Mouse (Mus musculus) hindbrain, embryonic 12.5 days (tissue): ENCODE data around the gene Rtn1. TPM values are rescaled to one million over a fixed set of nuclear protein-coding genes. Genes with fewer than 3 reads are reported as not detected.

ENCODE experiments used
- ATAC-seq: fragments of 200-750 bp; cut with Nextera tagmentation; 2 replicates; pipeline ENCODE4 v1.8.0; 2017; ENCODE audit warnings: moderate TSS enrichment; ENCODE audit not compliant: low FRiP score
- H3K27ac ChIP-seq: fragments of 300-500 bp; sonication (generic); 2 replicates; pipeline ENCODE4 v1.5.1; 2016; ENCODE audit warnings: mild to moderate bottlenecking
- H3K27me3 ChIP-seq: fragments of 300-500 bp; sonication (generic); 2 replicates; pipeline ENCODE4 v1.6.1; 2016; ENCODE audit warnings: mild to moderate bottlenecking
- H3K36me3 ChIP-seq: fragments of 300-500 bp; sonication (generic); 2 replicates; pipeline ENCODE4 v1.6.1; 2016; ENCODE audit warnings: mild to moderate bottlenecking
- H3K4me1 ChIP-seq: fragments of 300-500 bp; sonication (generic); 2 replicates; pipeline ENCODE4 v1.6.1; 2016
- H3K4me2 ChIP-seq: fragments of 300-500 bp; sonication (generic); replicated peaks from 2 replicates; pipeline ENCODE4 v1.6.1; 2016; ENCODE audit warnings: mild to moderate bottlenecking
- H3K4me3 ChIP-seq: fragments of 300-500 bp; sonication (generic); 2 replicates; pipeline ENCODE4 v1.5.1; 2016; ENCODE audit warnings: mild to moderate bottlenecking
- H3K9ac ChIP-seq: fragments of 300-500 bp; sonication (generic); 2 replicates; pipeline ENCODE4 v1.6.1; 2016; ENCODE audit warnings: mild to moderate bottlenecking, moderate library complexity
- H3K9me3 ChIP-seq: fragments of 300-500 bp; sonication (generic); replicated peaks from 2 replicates; pipeline ENCODE4 v1.6.1; 2016; ENCODE audit warnings: mild to moderate bottlenecking
- WGBS: fragments of 180-500 bp; shearing (Covaris S2); methylation state at CpG from one replicate; pipeline ENCODE4 v1.1.7; 2016; 5-methylcytosine and 5-hydroxymethylcytosine counted together
- polyA plus RNA-seq: library from polyadenylated mRNA; unstranded; fragments of >200 nt; fragmentation: Nextera tagmentation; extraction: Ambion mirVana; gene quantifications from 2 replicates; pipeline ENCODE4 v1.2.1, GENCODE M21; 2016

Rtn1 gene
- polyA plus RNA-seq, 1 experiment from 2014 or later: 892 TPM

DNA sequence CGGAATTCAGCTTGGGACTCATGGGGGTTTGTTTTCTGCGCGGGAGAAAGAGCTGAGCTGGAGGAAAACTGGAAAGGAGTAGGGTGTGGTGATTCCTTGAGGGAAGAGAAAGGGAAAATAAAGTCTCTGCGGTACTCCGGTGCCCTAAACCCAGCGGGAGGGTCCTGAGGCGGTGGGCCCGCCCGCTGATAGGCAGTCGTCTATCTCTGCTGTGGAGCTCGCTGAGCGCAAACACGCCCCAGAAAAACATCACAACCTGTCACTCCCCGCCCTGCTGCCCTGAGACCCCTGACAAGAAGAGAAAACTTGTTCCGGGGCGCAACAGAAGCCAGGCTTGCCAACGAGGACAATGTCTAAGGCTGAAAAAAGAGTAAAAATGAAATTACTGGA lies 1.1 kb downstream of the Rtn1 start:
- ATAC-seq: peak; percentile 46
- H3K27ac ChIP-seq: peak overlapping the region; percentile 81
- under 1% methylated on average over 17 of the region's 17 CpGs for WGBS

DNA sequence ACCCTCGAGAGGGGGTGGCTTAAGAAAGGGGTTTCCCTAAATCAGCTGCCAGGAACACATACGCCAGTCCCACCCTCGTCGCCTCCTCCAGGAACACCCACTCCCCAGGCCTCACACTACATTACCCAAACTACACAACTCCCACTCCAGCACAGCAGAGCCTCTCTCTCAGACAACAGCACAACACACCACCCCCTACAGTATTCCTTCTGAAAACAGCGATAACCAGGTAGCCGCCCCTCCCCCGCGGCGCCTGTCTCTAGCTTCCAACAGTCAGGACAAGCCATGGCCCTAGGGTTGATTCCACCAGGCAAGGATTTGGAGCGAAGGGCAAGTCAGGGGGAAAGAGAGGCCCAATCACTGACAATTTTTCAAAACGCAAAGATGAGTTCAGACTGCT lies 1.7 kb downstream of the Rtn1 start:
- Histone ChIP-seq H3K27me3 (peaks cover 5% of the 10 kb centered on the region; the same call in 1 of the 2 replicates), H3K36me3 (no peaks in the 10 kb centered on the region), H3K4me2 (peak overlapping the region; percentile 90), H3K9ac (peak overlapping the region; percentile 81), H3K27ac (0 out of 2 replicates have a peak overlapping the region, but pooled peaks have one; percentile 12), H3K4me3 (peak overlapping the region; percentile 83), H3K4me1 (peaks cover 17% of the 10 kb centered on the region), H3K9me3 (no peaks in the 10 kb centered on the region)
- ATAC-seq: no peak
- WGBS: 6% methylated on average over 11 of the region's 11 CpGs

More for the DNA sequence above, 1.1 kb downstream of the Rtn1 start:
- Histone ChIP-seq H3K9ac (peak overlapping the region; percentile 81), H3K27me3 (peaks cover 5% of the 10 kb centered on the region; the same call in 1 of the 2 replicates), H3K4me3 (peak overlapping the region; percentile 83), H3K4me2 (peak overlapping the region; percentile 90), H3K9me3 (no peaks in the 10 kb centered on the region), H3K4me1 (peaks cover 17% of the 10 kb centered on the region), H3K36me3 (no peaks in the 10 kb centered on the region)

DNA sequence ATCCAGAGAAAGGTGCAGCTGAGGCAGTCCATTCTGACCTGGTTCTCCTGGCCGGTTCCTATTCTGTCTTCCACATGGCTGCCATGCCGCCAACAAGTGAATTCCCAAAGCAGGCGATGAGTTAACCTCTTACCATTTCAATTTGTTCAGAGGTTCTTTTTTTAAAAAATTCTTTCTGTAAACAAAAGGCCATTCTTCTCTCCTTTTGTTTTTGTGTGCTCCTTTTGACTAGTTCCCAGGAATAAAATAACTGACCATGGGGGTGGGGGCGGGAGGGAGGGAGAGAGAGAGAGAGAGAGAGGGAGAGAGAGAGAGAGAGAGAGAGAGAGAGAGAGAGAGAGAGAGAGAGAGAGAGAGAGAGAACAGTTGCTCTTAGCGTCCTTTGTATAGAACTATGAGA lies 3.8 kb downstream of the Rtn1 start:
- H3K9me3 ChIP-seq: no peaks in the 10 kb centered on the region
- 30% methylated on average over 4 of the region's 5 CpGs for WGBS
- H3K4me3 ChIP-seq: no peak overlapping the region
- no peak overlapping the region for H3K4me2 ChIP-seq
- H3K36me3 ChIP-seq: no peaks in the 10 kb centered on the region
- peaks cover 5% of the 10 kb centered on the region; the same call in 1 of the 2 replicates for H3K27me3 ChIP-seq
- no peak for ATAC-seq
- no peak overlapping the region for H3K9ac ChIP-seq
- peaks cover 17% of the 10 kb centered on the region for H3K4me1 ChIP-seq
- H3K27ac ChIP-seq: no peak overlapping the region

DNA sequence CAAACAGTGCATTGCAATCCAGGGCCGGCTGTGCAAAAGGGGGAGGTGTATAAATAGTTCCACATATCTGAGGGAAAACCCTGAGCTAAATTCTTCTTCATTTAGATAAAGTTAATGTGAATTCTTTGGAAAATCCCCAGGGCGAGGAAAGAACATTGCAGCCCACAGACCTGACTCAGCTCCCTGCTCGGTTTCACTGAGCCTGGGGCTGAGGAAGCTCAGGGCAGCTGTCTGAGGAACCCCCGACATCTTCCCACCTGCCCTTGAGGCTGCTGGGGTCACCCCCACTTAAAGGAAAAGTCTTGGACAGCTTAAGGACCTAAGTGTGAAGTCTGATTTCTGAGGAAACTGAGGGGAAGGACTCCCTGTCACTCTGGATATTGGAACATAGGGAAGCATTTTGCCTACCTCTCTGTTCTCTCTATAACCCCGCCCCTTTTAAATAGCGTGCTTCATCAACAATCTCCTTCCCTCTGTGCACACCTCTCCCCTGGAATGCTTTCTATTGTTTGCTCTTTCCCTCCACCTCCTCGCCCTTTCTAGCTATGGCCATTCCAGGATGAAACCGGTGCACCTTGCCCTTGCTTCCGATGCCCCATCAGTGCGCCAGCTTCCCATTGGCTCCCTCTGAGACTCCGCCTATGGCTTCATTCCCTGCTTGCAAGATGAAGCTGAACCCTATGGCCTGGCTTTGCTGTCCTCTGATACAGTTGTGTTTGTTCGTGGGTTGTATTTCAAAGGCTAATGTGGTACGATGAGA lies 15.6 kb downstream of the Rtn1 start:
- Histone ChIP-seq H3K4me1 (peaks cover 3% of the 10 kb centered on the region; the same call in 1 of the 2 replicates), H3K4me3 (no peak overlapping the region), H3K9me3 (no peaks in the 10 kb centered on the region), H3K36me3 (no peaks in the 10 kb centered on the region), H3K4me2 (no peak overlapping the region), H3K27ac (no peak overlapping the region), H3K27me3 (no peaks in the 10 kb centered on the region), H3K9ac (no peak overlapping the region)
- WGBS: 59% methylated on average over 13 of the region's 13 CpGs
- no peak for ATAC-seq

DNA sequence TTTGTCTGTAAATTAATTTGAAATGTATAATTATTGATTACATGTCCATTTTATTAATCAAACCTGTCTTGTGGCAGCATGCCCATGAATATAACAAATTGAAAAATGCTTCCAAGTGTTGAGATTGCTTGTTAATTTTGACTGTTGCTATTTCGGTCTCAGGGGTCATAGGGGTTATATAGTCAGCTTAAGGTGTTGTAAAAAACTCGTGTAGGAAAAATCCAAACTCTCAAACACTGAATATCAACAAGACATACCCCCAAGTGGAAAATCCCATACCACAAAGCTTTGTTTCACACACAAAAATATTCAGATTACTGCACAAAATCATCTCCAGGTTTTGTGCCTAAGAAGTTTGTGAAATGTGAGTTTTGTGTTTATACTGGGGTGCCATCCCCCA lies 18.5 kb downstream of the Rtn1 start:
- WGBS: 68% methylated on average over 2 of the region's 2 CpGs
- H3K4me2 ChIP-seq: no peak overlapping the region
- no peak overlapping the region for H3K27ac ChIP-seq
- H3K4me1 ChIP-seq: peaks cover 3% of the 10 kb centered on the region; the same call in 1 of the 2 replicates
- H3K9me3 ChIP-seq: no peaks in the 10 kb centered on the region
- no peak for ATAC-seq
- H3K9ac ChIP-seq: no peak overlapping the region
- H3K36me3 ChIP-seq: no peaks in the 10 kb centered on the region
- H3K27me3 ChIP-seq: no peaks in the 10 kb centered on the region
- H3K4me3 ChIP-seq: no peak overlapping the region

DNA sequence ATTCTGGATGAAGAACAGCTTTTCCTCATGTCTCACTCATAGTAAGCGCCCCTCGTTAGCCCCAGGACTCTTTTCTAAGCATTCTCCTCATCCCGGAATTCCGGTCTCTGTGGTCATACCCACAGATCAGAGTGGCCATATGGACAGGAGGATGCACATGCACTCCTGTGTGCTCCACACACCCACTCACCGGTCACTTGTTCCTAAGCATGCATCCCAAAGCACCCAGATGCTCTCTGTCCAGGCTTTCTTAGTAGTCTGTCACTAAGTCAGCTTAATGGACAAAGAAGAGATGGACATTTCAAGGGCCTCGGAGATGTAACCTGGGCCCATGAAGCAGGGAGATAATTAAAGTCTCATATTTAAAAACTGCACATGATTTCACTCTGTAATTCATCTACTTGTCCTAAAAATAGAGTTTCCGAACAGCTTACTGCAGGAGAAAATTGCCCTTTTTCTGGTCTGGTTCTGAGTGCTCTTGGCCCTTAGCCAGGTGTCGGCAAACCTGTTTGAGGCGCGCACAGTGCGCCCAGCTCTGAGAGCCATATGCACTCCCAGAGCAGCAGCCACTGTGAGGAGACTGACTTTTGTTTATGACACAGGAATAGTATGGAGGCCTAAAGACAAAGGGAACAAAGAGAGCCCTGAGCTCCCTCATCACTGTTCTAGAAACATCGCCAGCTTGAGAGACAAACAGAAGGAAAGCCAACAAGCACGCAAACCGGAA lies 19.3 kb downstream of the Rtn1 start:
- H3K9me3 ChIP-seq: no peaks in the 10 kb centered on the region
- ATAC-seq: no peak
- WGBS: 87% methylated on average over 14 of the region's 14 CpGs

DNA sequence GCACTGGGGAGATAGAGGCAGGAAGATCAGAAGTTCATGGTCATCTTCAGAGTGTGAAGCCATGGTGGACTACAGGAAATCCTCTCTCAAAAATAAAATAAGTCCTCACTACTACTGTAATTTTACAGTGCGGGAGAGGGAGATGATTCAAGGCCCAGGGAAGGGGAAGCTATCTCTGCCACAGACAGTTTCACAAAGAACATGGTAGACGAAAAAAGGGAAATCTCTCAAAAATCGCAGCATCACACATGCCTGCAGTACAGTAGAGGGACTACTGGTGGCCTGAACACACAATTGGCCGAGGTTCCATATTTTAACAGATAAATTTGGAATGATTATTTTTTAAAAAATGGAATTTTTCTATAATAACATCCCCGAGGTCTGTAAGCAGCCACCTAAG lies 20.0 kb downstream of the Rtn1 start:
- Histone ChIP-seq H3K9ac (no peak overlapping the region), H3K27me3 (no peaks in the 10 kb centered on the region), H3K4me3 (no peak overlapping the region), H3K4me1 (peaks cover 3% of the 10 kb centered on the region; the same call in 1 of the 2 replicates), H3K36me3 (no peaks in the 10 kb centered on the region), H3K27ac (no peak overlapping the region), H3K9me3 (no peaks in the 10 kb centered on the region), H3K4me2 (no peak overlapping the region)
- no peak for ATAC-seq
- WGBS: 90% methylated on average over 5 of the region's 5 CpGs

More for the DNA sequence above, 19.3 kb downstream of the Rtn1 start:
- Histone ChIP-seq H3K4me3 (no peak overlapping the region), H3K36me3 (no peaks in the 10 kb centered on the region), H3K27ac (0 out of 2 replicates have a peak overlapping the region, but pooled peaks have one; percentile 18), H3K4me2 (no peak overlapping the region), H3K9ac (no peak overlapping the region), H3K27me3 (no peaks in the 10 kb centered on the region), H3K4me1 (peaks cover 3% of the 10 kb centered on the region; the same call in 1 of the 2 replicates)

DNA sequence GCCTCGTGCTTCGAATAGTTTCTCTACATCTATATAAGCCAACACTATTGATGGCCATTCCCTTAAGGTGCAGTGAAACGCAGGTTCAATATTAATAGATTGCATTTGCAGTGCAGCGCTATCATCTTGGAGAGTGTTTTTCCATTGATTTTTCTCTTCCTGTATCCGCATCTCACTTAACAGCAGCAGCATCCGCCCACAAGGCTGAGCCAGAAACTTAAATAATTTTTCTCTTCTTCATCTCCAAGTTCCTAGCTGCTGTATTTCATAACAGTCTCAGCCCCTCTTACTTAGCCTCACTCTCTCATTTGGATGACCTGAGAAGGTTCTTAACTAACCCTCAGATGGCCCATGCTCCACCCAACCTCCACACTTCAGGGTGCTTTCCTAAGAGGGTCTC lies 20.7 kb downstream of the Rtn1 start:
- Histone ChIP-seq H3K9me3 (no peaks in the 10 kb centered on the region), H3K4me2 (no peak overlapping the region), H3K27me3 (no peaks in the 10 kb centered on the region), H3K36me3 (no peaks in the 10 kb centered on the region), H3K4me3 (no peak overlapping the region), H3K4me1 (peaks cover 3% of the 10 kb centered on the region; the same call in 1 of the 2 replicates), H3K9ac (no peak overlapping the region), H3K27ac (no peak overlapping the region)
- 88% methylated on average over 6 of the region's 6 CpGs for WGBS
- no peak for ATAC-seq

DNA sequence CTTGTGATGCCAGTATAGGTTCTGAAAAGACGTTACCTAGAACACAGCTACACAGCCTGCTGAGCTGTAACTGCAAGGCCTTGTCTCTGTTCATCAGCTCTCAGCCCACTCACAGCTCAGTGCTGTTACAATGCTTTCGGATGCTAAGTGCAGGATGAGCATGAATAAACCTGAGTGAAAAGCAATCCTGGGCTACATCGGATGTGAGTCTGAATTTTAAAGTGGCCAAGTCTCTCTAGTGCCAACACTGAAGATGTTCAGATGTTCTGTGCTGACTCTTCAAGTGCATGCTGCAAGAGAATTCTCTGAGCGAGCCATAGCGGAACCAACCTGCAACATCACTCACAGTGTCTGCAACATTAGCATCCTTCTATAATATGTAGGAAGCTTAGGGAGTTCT lies 32.5 kb downstream of the Rtn1 start:
- Histone ChIP-seq H3K4me3 (no peak overlapping the region), H3K36me3 (no peaks in the 10 kb centered on the region), H3K9me3 (no peaks in the 10 kb centered on the region), H3K27ac (no peak overlapping the region), H3K4me2 (no peak overlapping the region), H3K4me1 (peaks cover 39% of the 10 kb centered on the region), H3K9ac (no peak overlapping the region), H3K27me3 (no peaks in the 10 kb centered on the region)
- WGBS: 78% methylated on average over 5 of the region's 5 CpGs
- ATAC-seq: no peak

DNA sequence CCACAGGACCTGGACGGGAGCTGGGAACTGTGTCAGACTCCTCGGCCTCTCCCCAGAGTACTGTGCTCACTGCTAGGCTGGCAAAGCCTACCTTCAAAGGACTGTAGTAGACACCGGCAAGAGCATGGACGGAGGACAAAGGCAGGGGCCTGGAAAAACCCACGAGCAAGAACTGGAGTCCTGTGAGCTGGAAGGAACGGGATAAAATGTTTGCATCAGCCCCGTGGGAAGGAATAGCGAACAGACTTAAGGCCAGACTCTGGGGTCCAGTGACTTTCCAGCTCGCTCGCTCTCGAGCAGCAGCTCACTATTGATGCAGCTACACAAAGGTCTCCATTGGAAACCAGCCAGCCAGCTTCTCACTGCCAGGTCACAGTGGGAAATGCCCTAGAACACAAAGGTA lies 34.0 kb downstream of the Rtn1 start:
- Histone ChIP-seq H3K9me3 (no peaks in the 10 kb centered on the region), H3K27me3 (no peaks in the 10 kb centered on the region), H3K27ac (peak overlapping the region; percentile 94), H3K36me3 (no peaks in the 10 kb centered on the region), H3K4me2 (peak overlapping the region; percentile 43), H3K9ac (no peak overlapping the region), H3K4me3 (0 out of 2 replicates have a peak overlapping the region, but pooled peaks have one; percentile 11), H3K4me1 (peaks cover 39% of the 10 kb centered on the region)
- peak; percentile 63 for ATAC-seq
- WGBS: 21% methylated on average over 11 of the region's 11 CpGs

DNA sequence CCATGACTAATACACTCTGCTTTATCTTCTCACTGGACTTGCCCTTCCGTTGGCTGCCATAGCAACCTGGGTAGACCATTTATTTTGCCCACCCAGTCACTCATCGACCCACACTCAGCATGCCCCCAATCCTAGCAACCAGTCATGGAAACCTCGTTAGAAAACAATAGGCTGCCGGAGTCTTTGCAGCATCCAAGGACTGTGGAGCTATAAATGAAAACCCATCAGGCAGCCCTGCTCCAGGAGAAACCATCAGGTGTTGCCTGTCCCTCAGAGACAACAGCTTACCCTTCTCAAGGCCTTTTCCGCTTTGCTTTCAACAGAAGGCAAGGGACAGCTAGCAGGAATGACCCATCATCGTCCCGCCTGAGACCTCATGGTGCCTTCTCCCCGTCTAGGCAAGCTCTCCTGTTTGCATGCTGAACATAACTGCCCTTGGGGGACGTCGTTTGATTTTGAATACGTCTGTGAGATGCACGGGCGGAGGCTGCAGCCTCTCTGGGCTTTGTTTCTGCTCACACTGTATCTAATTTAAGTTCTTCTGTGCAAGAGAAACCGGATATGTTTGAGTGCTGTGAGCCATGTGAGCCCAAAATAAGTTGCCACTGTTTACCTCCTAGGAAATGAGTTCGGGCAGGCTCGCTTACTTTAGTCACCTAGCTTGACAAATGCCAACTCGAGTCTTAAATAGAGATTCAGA lies 34.8 kb downstream of the Rtn1 start:
- WGBS: 22% methylated on average over 17 of the region's 17 CpGs
- Histone ChIP-seq H3K9me3 (no peaks in the 10 kb centered on the region), H3K9ac (no peak overlapping the region), H3K36me3 (no peaks in the 10 kb centered on the region), H3K4me2 (peak overlapping the region; percentile 43), H3K27me3 (no peaks in the 10 kb centered on the region), H3K4me1 (peaks cover 39% of the 10 kb centered on the region), H3K27ac (peak overlapping the region; percentile 94), H3K4me3 (0 out of 2 replicates have a peak overlapping the region, but pooled peaks have one; percentile 11)
- ATAC-seq: peak; percentile 72

DNA sequence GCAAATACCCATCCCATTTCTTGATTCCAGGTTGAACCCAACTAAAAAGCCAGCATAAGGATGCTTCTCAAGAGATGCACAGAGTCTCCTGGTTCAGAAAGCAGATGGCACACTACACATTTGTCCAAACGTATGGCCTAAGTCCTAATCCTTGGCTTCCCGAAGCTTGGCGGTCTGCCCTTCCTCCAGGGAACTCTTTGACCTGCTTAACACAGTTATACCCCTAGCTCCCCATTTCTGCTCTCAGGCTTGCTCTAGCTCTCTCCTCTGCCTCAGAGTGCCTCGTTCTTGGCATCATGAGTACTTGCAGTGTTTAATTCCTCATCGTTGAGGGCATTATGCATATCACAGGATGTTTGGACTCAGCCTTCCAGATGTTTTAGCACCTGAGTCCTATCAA lies 38.8 kb downstream of the Rtn1 start:
- Histone ChIP-seq H3K9me3 (no peaks in the 10 kb centered on the region), H3K4me2 (no peak overlapping the region), H3K9ac (no peak overlapping the region), H3K27ac (no peak overlapping the region), H3K36me3 (no peaks in the 10 kb centered on the region), H3K4me1 (peaks cover 48% of the 10 kb centered on the region), H3K27me3 (no peaks in the 10 kb centered on the region), H3K4me3 (no peak overlapping the region)
- no peak for ATAC-seq
- WGBS: 67% methylated on average over 5 of the region's 5 CpGs
